Mouse (Mus musculus) myocyte (in vitro differentiated cells): ENCODE results near the gene Ablim1. TPM values are rescaled to one million over a fixed set of nuclear protein-coding genes. Genes with fewer than 3 reads are reported as not detected.
A peak's percentile ranks its signal among the peaks of the same experiment; 100 is the strongest.
"Not testable (repeated sequence)": the region's sequence is repeated elsewhere in the genome, so short reads cannot be mapped to it uniquely, and the experiment has no call there.

Source experiments
- H3K27me3 ChIP-seq: one replicate; pipeline ENCODE4 v1.6.1; 2011; ENCODE audit not compliant: control insufficient read depth, insufficient read depth, insufficient read length
- H3K36me3 ChIP-seq: one replicate; pipeline ENCODE4 v1.6.1; 2011; ENCODE audit not compliant: control insufficient read depth, insufficient read depth
- H3K4me2 ChIP-seq: one replicate; pipeline ENCODE4 v1.6.1; 2011; ENCODE audit warnings: low read depth, control low read depth
- H3K4me3 ChIP-seq: one replicate; pipeline ENCODE4 v1.5.1; 2011; ENCODE audit warnings: mild to moderate bottlenecking, control low read depth, moderate library complexity
- H3K79me2 ChIP-seq: one replicate; pipeline ENCODE4 v1.6.1; 2011; ENCODE audit not compliant: control insufficient read depth, insufficient read depth
- H3ac ChIP-seq: one replicate; pipeline ENCODE4 v1.6.1; 2011; ENCODE audit not compliant: control insufficient read depth, insufficient read length
- CEBPB ChIP-seq: IDR thresholded peaks from 2 replicates; pipeline ENCODE4 v1.6.1; 2011; ENCODE audit warnings: mild to moderate bottlenecking, moderate library complexity; ENCODE audit not compliant: poor library complexity, insufficient read depth, severe bottlenecking
- E2F4 ChIP-seq: IDR thresholded peaks from one replicate; pipeline ENCODE4 v1.6.1; 2011; ENCODE audit warnings: mild to moderate bottlenecking, control low read depth, moderate library complexity; ENCODE audit not compliant: insufficient read depth
- MAX ChIP-seq: IDR thresholded peaks from one replicate; pipeline ENCODE4 v1.6.1; 2011; ENCODE audit warnings: low read depth, mild to moderate bottlenecking, control low read depth
- MYOD1 ChIP-seq, 3 experiments: IDR thresholded peaks; one replicate each; pipeline ENCODE4 v1.6.1; 2011; ENCODE audit warnings: control low read depth in 2 of 3, low read depth in 2 of 3, mild to moderate bottlenecking in 2 of 3, moderate library complexity in 1 of 3; ENCODE audit not compliant: insufficient read length in 2 of 3, control insufficient read depth in 1 of 3
- MYOG ChIP-seq, 3 experiments: IDR thresholded peaks; one replicate each; pipeline ENCODE4 v1.6.1; 2011; ENCODE audit warnings: control low read depth in 2 of 3, low read depth in 2 of 3, mild to moderate bottlenecking in 2 of 3; ENCODE audit not compliant: insufficient read length in 2 of 3, control insufficient read depth in 1 of 3, insufficient read depth in 1 of 3
- POLR2A ChIP-seq: IDR thresholded peaks from one replicate; pipeline ENCODE4 v1.6.1; 2011; ENCODE audit warnings: low read depth, mild to moderate bottlenecking, control low read depth, moderate library complexity; ENCODE audit not compliant: insufficient read length
- POLR2AphosphoS2 ChIP-seq: IDR thresholded peaks from one replicate; pipeline ENCODE4 v1.6.1; 2011; ENCODE audit warnings: low read depth, control low read depth; ENCODE audit not compliant: insufficient read length
- REST ChIP-seq: IDR thresholded peaks from one replicate; pipeline ENCODE4 v1.6.1; 2011; ENCODE audit warnings: mild to moderate bottlenecking, control low read depth, moderate library complexity; ENCODE audit not compliant: insufficient read depth, insufficient read length
- SRF ChIP-seq: IDR thresholded peaks from one replicate; pipeline ENCODE4 v1.6.1; 2011; ENCODE audit warnings: low read depth; ENCODE audit not compliant: control insufficient read depth, insufficient read length
- TCF12 ChIP-seq: IDR thresholded peaks from one replicate; pipeline ENCODE4 v1.6.1; 2011; ENCODE audit warnings: mild to moderate bottlenecking, control low read depth; ENCODE audit not compliant: poor library complexity, insufficient read depth, severe bottlenecking
- TCF3 ChIP-seq: IDR thresholded peaks from one replicate; pipeline ENCODE4 v1.6.1; 2011; ENCODE audit warnings: low read depth, control low read depth; ENCODE audit not compliant: insufficient read length
- USF1 ChIP-seq: IDR thresholded peaks from one replicate; pipeline ENCODE4 v1.6.1; 2011; ENCODE audit warnings: low read depth, mild to moderate bottlenecking, control low read depth, moderate library complexity
- polyA plus RNA-seq: library from polyadenylated mRNA; unstranded; fragments of >200 nt; fragmentation: generic; extraction: Trizol; gene quantifications from one replicate; pipeline ENCODE4 v1.2.1, GENCODE M21; 2012; ENCODE audit warnings: missing spikeins

Ablim1 gene
- polyA plus RNA-seq, 1 experiment: 29.9 TPM

- Histone ChIP-seq H3K36me3 (peaks cover 4% of the 10 kb centered on the region), H3K4me2 (no peak overlapping the region), H3ac (no peak overlapping the region), H3K27me3 (no peaks in the 10 kb centered on the region), H3K4me3 (no peak overlapping the region), H3K79me2 (no peaks in the 10 kb centered on the region)
- TF ChIP-seq MYOG (IDR thresholded peaks at IDR 0.05; ENCODE audit: control insufficient read depth in 1 of 3, insufficient read depth in 1 of 3, insufficient read length in 2 of 3, low read depth in 2 of 3) (peak in 1 of 3 experiments; percentile 40), SRF (no peak)
Observed at GRCm38 (mm10) chr19:57138909-57139617, 175.7 kb downstream of the Ablim1 start.

- Histone ChIP-seq H3K36me3 (peaks cover 4% of the 10 kb centered on the region), H3K4me3 (no peak overlapping the region), H3K79me2 (no peaks in the 10 kb centered on the region), H3ac (no peak overlapping the region), H3K27me3 (no peaks in the 10 kb centered on the region), H3K4me2 (no peak overlapping the region)
- TF ChIP-seq CEBPB: no peak
Observed at GRCm38 (mm10) chr19:57138469-57138868, 176.2 kb downstream of the Ablim1 start.

GRCm38 (mm10) chr19:57138045-57138444 is 176.7 kb downstream of the Ablim1 start:
- Histone ChIP-seq H3ac (no peak overlapping the region), H3K4me2 (no peak overlapping the region), H3K4me3 (no peak overlapping the region), H3K79me2 (no peaks in the 10 kb centered on the region), H3K27me3 (no peaks in the 10 kb centered on the region), H3K36me3 (peaks cover under 1% of the 10 kb centered on the region)
- no peak for TF ChIP-seq MYOD1 (IDR thresholded peaks at IDR 0.05; ENCODE audit: control insufficient read depth in 1 of 3, insufficient read length in 2 of 3, low read depth in 2 of 3)
- no peak for TF ChIP-seq POLR2A
- TF ChIP-seq POLR2AphosphoS2: no peak
- TF ChIP-seq TCF12: no peak
- TF ChIP-seq SRF: no peak
- no peak for TF ChIP-seq USF1
- TF ChIP-seq MAX: no peak
- no peak for TF ChIP-seq MYOG (IDR thresholded peaks at IDR 0.05; ENCODE audit: control insufficient read depth in 1 of 3, insufficient read depth in 1 of 3, insufficient read length in 2 of 3, low read depth in 2 of 3)

- Histone ChIP-seq H3K36me3 (no peaks in the 10 kb centered on the region), H3K79me2 (no peaks in the 10 kb centered on the region), H3K4me3 (no peak overlapping the region), H3K27me3 (no peaks in the 10 kb centered on the region), H3ac (no peak overlapping the region), H3K4me2 (no peak overlapping the region)
- no peak for TF ChIP-seq CEBPB
Observed at GRCm38 (mm10) chr19:57136228-57136627, 178.5 kb downstream of the Ablim1 start.

GRCm38 (mm10) chr19:57135654-57136053 is 179.1 kb downstream of the Ablim1 start:
- H3ac ChIP-seq, H3K4me2 ChIP-seq, H3K79me2 ChIP-seq, H3K4me3 ChIP-seq, H3K27me3 ChIP-seq, H3K36me3 ChIP-seq: not testable (repeated sequence)

GRCm38 (mm10) chr19:57134654-57135348 is 179.9 kb downstream of the Ablim1 start:
- Histone ChIP-seq H3K36me3 (no peaks in the 10 kb centered on the region), H3K4me3 (no peak overlapping the region), H3K79me2 (no peaks in the 10 kb centered on the region), H3K4me2 (no peak overlapping the region), H3ac (no peak overlapping the region), H3K27me3 (no peaks in the 10 kb centered on the region)
- TF ChIP-seq MAX (no peak), MYOG (IDR thresholded peaks at IDR 0.05; ENCODE audit: control insufficient read depth in 1 of 3, insufficient read depth in 1 of 3, insufficient read length in 2 of 3, low read depth in 2 of 3) (no peak), POLR2AphosphoS2 (no peak), TCF3 (no peak), REST (no peak), MYOD1 (IDR thresholded peaks at IDR 0.05; ENCODE audit: control insufficient read depth in 1 of 3, insufficient read length in 2 of 3, low read depth in 2 of 3) (no peak), POLR2A (no peak), E2F4 (no peak), TCF12 (no peak), USF1 (no peak), SRF (no peak), CEBPB (no peak)
